Mouse (Mus musculus) stomach, postnatal 0 days (tissue): ENCODE data around the gene Dyrk1a. TPM values are rescaled to one million over a fixed set of nuclear protein-coding genes. Genes with fewer than 3 reads are reported as not detected.
A peak's percentile ranks its signal among the peaks of the same experiment; 100 is the strongest.

Experiments
- ATAC-seq: fragments of 200-750 bp; cut with Nextera tagmentation; 2 replicates; pipeline ENCODE4 v1.8.0; 2017; ENCODE audit not compliant: low FRiP score, low TSS enrichment
- DNase-seq: peaks from one replicate; pipeline ENCODE4 v3.0.0-alpha.2; 2016; ENCODE audit warnings: low spot score
- H3K27ac ChIP-seq: fragments of 300-500 bp; sonication (generic); replicated peaks from 2 replicates; pipeline ENCODE4 v1.5.1; 2014; ENCODE audit warnings: mild to moderate bottlenecking, control low read depth
- H3K27me3 ChIP-seq: fragments of 300-500 bp; sonication (generic); 2 replicates; pipeline ENCODE4 v1.6.1; 2014; ENCODE audit warnings: low read length; ENCODE audit not compliant: control insufficient read depth, insufficient read depth
- H3K36me3 ChIP-seq: fragments of 300-500 bp; sonication (generic); 2 replicates; pipeline ENCODE4 v1.6.1; 2014; ENCODE audit warnings: low read length, mixed read lengths; ENCODE audit not compliant: control insufficient read depth, insufficient read depth
- H3K4me1 ChIP-seq: fragments of 300-500 bp; sonication (generic); replicated peaks from 2 replicates; pipeline ENCODE4 v1.6.1; 2014; ENCODE audit warnings: antibody characterized with exemption; ENCODE audit not compliant: control insufficient read depth, insufficient read depth
- H3K4me2 ChIP-seq: fragments of 300-500 bp; sonication (generic); replicated peaks from 2 replicates; pipeline ENCODE4 v1.6.1; 2014; ENCODE audit warnings: low read depth, mild to moderate bottlenecking, control low read depth, moderate library complexity
- H3K4me3 ChIP-seq: fragments of 300-500 bp; sonication (generic); 2 replicates; pipeline ENCODE4 v1.5.1; 2014; ENCODE audit warnings: low read depth, low read length, control low read depth
- H3K9ac ChIP-seq: fragments of 300-500 bp; sonication (generic); 2 replicates; pipeline ENCODE4 v1.6.1; 2014; ENCODE audit warnings: mild to moderate bottlenecking, low read length, control low read depth, mixed read lengths
- H3K9me3 ChIP-seq: fragments of 300-500 bp; sonication (generic); 2 replicates; pipeline ENCODE4 v1.6.1; 2016; ENCODE audit warnings: low read length; ENCODE audit not compliant: control insufficient read depth
- CTCF ChIP-seq: IDR thresholded peaks from 2 replicates; pipeline ENCODE4 v1.5.1; 2016; ENCODE audit warnings: antibody characterized with exemption, low read depth, mild to moderate bottlenecking, moderate library complexity
- EP300 ChIP-seq: optimal IDR thresholded peaks from 2 replicates; pipeline ENCODE3; 2016; ENCODE audit warnings: antibody characterized with exemption
- WGBS: fragments of 180-500 bp; shearing (Covaris S2); extraction: QIAGEN DNeasy Blood & Tissue Kit; methylation state at CpG from one replicate; pipeline ENCODE4 v1.1.7; 2014; 5-methylcytosine and 5-hydroxymethylcytosine counted together
- polyA plus RNA-seq: library from polyadenylated mRNA; unstranded; fragments of >200 nt; fragmentation: Nextera tagmentation; extraction: Ambion mirVana; gene quantifications from 2 replicates; pipeline ENCODE4 v1.2.1, GENCODE M21; 2015

Gene Dyrk1a
- polyA plus RNA-seq, 1 experiment from 2014 or later, result 4.6 TPM

DNA sequence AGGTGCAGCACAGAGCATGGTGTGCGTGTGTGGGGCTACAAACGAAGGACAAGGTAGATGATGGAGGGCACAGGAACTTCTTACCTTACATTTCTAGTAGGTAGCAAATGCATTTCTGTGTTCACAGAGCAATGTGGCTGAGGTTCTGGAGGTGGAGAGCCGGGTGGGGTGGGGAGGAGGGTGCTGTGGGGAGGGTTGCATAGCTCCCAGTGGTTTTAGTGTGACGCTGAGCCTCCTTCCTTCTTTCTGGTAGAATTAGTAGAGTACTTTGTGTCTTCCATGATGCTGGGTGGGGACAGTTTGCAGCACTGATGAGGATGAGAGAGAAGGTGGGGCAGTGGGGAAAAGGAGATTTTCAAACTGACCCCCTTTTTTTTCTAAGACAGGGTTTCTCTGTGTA is 9.5 kb downstream of the Dyrk1a start:
- Histone ChIP-seq H3K36me3 (no peaks in the 10 kb centered on the region), H3K9me3 (no peaks in the 10 kb centered on the region), H3K27ac (no peak overlapping the region), H3K9ac (no peak overlapping the region), H3K4me1 (peaks cover 6% of the 10 kb centered on the region; the same call in 1 of the 2 replicates), H3K4me2 (no peak overlapping the region), H3K27me3 (no peaks in the 10 kb centered on the region), H3K4me3 (no peak overlapping the region)
- ATAC-seq, result no peak
- TF ChIP-seq EP300, result no peak
- TF ChIP-seq CTCF, result no peak
- WGBS, result 88% methylated on average over 4 of the region's 4 CpGs
- DNase-seq, result no peak

- no peak overlapping the region for H3K4me3 ChIP-seq
- no peaks in the 10 kb centered on the region for H3K36me3 ChIP-seq
- DNase-seq, result no peak
- H3K4me2 ChIP-seq, result no peak overlapping the region
- no peaks in the 10 kb centered on the region for H3K9me3 ChIP-seq
- no peaks in the 10 kb centered on the region for H3K27me3 ChIP-seq
- TF ChIP-seq CTCF (0 out of 2 replicates have a peak, but pooled peaks have one; percentile 5), EP300 (no peak)
- H3K4me1 ChIP-seq, result peaks cover 2% of the 10 kb centered on the region; the same call in 1 of the 2 replicates
- 16% methylated on average over 7 of the region's 7 CpGs for WGBS
- no peak overlapping the region for H3K27ac ChIP-seq
- peak; percentile 47; the same call in 1 of the 2 replicates for ATAC-seq
- H3K9ac ChIP-seq, result no peak overlapping the region
Observed at GRCm38 (mm10) chr16:94580844-94581405, 11.1 kb downstream of the Dyrk1a start.

GRCm38 (mm10) chr16:94586349-94586990 is 16.7 kb downstream of the Dyrk1a start:
- no peaks in the 10 kb centered on the region for H3K27me3 ChIP-seq
- ATAC-seq, result 0 out of 2 replicates have a peak, but pooled peaks have one; percentile 33
- H3K4me2 ChIP-seq, result no peak overlapping the region
- peaks cover 10% of the 10 kb centered on the region for H3K4me1 ChIP-seq
- no peak for DNase-seq
- H3K36me3 ChIP-seq, result no peaks in the 10 kb centered on the region
- H3K4me3 ChIP-seq, result no peak overlapping the region
- WGBS, result 56% methylated on average over 7 of the region's 7 CpGs
- TF ChIP-seq CTCF (peak; percentile 44), EP300 (no peak)
- no peak overlapping the region for H3K27ac ChIP-seq
- H3K9ac ChIP-seq, result no peak overlapping the region
- no peaks in the 10 kb centered on the region for H3K9me3 ChIP-seq

DNA sequence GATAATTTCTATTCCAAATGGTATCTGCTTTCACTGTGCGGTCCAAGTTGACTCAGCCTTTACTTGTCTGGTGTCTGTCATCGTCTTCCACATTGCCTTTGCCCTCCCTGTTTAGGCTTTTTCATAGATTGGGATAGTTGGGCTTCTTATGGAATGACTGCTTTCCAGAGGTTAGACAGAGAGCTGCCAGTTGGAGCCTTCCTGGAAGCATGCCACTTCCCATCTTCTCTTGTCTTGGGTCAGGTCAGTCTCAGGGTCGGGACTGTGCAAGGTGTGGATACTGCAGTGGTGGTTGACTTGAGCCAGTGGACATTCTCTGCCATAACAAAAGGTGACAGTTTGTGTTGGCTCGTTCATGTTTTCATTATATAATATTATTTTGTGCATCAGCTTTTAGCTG is 17.7 kb downstream of the Dyrk1a start:
- TF ChIP-seq CTCF (no peak), EP300 (no peak)
- Histone ChIP-seq H3K4me2 (no peak overlapping the region), H3K9me3 (no peaks in the 10 kb centered on the region), H3K4me3 (no peak overlapping the region), H3K27me3 (no peaks in the 10 kb centered on the region), H3K9ac (no peak overlapping the region), H3K27ac (no peak overlapping the region), H3K4me1 (peaks cover 10% of the 10 kb centered on the region), H3K36me3 (no peaks in the 10 kb centered on the region)
- DNase-seq (no peak), ATAC-seq (no peak)
- WGBS, result 54% methylated on average over 4 of the region's 4 CpGs

GRCm38 (mm10) chr16:94588171-94588570 is 18.4 kb downstream of the Dyrk1a start:
- no peaks in the 10 kb centered on the region for H3K9me3 ChIP-seq
- WGBS, result 42% methylated on average over 8 of the region's 8 CpGs
- no peak overlapping the region for H3K4me3 ChIP-seq
- ATAC-seq (peak; percentile 60; the same call in 1 of the 2 replicates), DNase-seq (peak; percentile 44)
- peak overlapping the region; percentile 35; the same call in 1 of the 2 replicates for H3K27ac ChIP-seq
- no peak overlapping the region for H3K4me2 ChIP-seq
- no peaks in the 10 kb centered on the region for H3K36me3 ChIP-seq
- TF ChIP-seq CTCF (no peak), EP300 (no peak)
- H3K9ac ChIP-seq, result no peak overlapping the region
- peaks cover 10% of the 10 kb centered on the region for H3K4me1 ChIP-seq
- no peaks in the 10 kb centered on the region for H3K27me3 ChIP-seq

GRCm38 (mm10) chr16:94588974-94589373 is 19.2 kb downstream of the Dyrk1a start:
- no peaks in the 10 kb centered on the region for H3K36me3 ChIP-seq
- H3K4me1 ChIP-seq, result peaks cover 10% of the 10 kb centered on the region
- TF ChIP-seq EP300, result no peak
- TF ChIP-seq CTCF, result no peak
- no peak overlapping the region for H3K4me2 ChIP-seq
- 71% methylated on average over 6 of the region's 6 CpGs for WGBS
- H3K27ac ChIP-seq, result no peak overlapping the region
- ATAC-seq (no peak), DNase-seq (no peak)
- H3K4me3 ChIP-seq, result no peak overlapping the region
- no peaks in the 10 kb centered on the region for H3K27me3 ChIP-seq
- no peak overlapping the region for H3K9ac ChIP-seq
- no peaks in the 10 kb centered on the region for H3K9me3 ChIP-seq
